Mouse (Mus musculus): ENCODE data around the gene Myod1. TPM values are rescaled to one million over a fixed set of nuclear protein-coding genes. Genes with fewer than 3 reads are reported as not detected.

Myod1 gene
- polyA plus RNA-seq, 1 experiment = 0.10 TPM

DNA sequence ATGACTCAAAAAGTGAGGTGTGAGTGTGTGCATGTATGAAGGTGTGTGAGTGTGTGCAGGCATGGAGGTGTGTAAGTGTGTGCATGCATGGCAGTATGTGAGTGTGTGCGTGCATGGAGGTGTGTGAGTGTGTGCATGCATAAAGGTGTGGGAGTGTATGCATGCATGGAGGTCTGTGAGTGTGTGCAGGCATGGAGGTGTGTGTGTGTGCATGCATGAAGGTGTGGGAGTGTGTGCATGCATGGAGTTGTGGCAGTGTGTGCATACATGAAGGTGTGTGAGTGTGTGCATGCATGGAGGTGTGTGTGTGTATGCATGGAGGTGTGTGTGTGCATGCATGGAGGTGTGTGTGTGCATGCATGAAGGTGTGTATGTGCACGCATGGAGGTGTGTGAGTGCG is 11.2 kb downstream of the Myod1 start:
- Histone ChIP-seq H3K27ac (ENCODE audit: insufficient read depth, low read length) (no peak overlapping the region), H3K4me3 (ENCODE audit: insufficient read depth, low read length) (no peak overlapping the region)
- TF ChIP-seq POLR2A (IDR thresholded peaks at IDR 0.05; ENCODE audit: extremely low read depth, insufficient read depth, low read length) = no peak
- TF ChIP-seq CTCF (IDR thresholded peaks at IDR 0.05; ENCODE audit: extremely low read depth, insufficient read depth, low read length) = no peak

DNA sequence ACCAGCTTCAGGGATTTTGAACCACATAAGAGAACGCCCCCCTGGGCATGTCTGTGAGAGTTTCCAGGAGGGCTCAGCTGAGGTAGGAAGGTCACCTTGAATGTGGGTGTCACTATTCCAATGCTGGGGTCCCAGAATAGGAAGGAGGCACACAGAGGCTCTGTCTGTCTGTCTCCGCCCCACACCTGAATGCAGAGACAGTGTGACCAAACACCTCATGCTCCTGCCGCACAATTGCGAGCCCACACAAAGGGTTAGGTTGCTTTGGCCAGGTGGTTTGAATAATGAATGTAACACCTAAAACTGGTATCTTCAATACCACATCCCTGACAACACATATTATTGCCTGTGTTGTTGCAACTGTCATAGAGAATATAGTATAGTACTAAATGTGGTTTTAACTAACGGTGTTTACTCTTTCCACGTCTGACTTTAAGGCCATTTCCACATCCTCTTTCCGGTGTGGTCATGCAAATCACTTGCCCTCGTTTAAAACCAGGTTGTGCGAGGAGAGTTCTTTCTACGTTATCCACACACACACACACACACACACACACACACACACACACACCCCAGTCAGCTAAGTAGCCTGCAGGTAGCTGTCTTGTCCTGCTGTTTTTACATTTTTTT is 13.3 kb downstream of the Myod1 start:
- Histone ChIP-seq H3K4me3 (ENCODE audit: insufficient read depth, low read length) (no peak overlapping the region), H3K4me1 (ENCODE audit: control insufficient read depth, insufficient read depth, low read length) (no peaks in the 10 kb centered on the region), H3K27ac (ENCODE audit: insufficient read depth, low read length) (no peak overlapping the region)
- no peak for TF ChIP-seq POLR2A (IDR thresholded peaks at IDR 0.05; ENCODE audit: extremely low read depth, insufficient read depth, low read length)
- TF ChIP-seq CTCF (IDR thresholded peaks at IDR 0.05; ENCODE audit: extremely low read depth, insufficient read depth, low read length) = no peak

More for the DNA sequence above, 11.2 kb downstream of the Myod1 start:
- no peaks in the 10 kb centered on the region for H3K4me1 ChIP-seq (ENCODE audit: control insufficient read depth, insufficient read depth, low read length)

DNA sequence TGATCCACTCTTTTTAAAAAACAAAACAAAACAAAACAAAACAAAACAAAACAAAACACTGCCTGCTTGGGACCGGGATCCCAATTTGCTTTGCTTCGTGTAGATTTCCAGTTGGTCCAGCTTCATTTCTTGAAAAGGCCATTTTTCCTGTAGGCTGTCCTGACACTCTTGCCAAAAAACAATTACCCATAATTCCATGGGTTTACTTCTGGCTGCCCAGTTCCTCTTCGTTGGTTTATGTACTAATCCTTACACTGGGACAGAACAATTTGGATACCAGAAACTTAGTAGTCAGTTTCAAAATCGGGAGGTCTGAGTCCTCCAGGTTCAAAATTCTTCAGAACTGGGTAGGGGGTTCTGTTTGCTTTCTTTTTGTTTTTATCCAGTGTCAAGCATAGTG is 14.0 kb downstream of the Myod1 start:
- no peak overlapping the region for H3K4me3 ChIP-seq (ENCODE audit: insufficient read depth, low read length)
- no peak overlapping the region for H3K27ac ChIP-seq (ENCODE audit: insufficient read depth, low read length)
- TF ChIP-seq CTCF (IDR thresholded peaks at IDR 0.05; ENCODE audit: extremely low read depth, insufficient read depth, low read length) (no peak), POLR2A (IDR thresholded peaks at IDR 0.05; ENCODE audit: extremely low read depth, insufficient read depth, low read length) (no peak)
- H3K4me1 ChIP-seq (ENCODE audit: control insufficient read depth, insufficient read depth, low read length) = no peaks in the 10 kb centered on the region

DNA sequence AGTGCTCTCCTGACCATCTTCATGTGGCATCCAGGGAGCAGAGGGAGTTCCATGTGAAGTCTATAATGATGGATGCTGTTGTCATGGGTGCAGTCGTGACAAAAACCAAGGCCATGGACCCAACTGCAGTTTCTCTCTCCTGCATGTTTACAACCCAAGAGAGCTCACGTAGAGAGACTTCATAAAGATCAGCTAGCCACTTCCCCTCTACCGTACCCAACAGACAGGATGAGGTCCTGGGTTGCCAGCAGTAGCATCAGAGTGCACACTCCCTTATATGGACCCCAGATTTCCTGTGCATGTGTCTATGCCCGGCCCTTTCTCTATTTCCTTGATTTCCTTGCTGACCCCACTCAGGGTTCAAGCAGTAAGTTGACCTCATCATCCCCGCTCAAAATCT is 15.4 kb downstream of the Myod1 start:
- no peak overlapping the region for H3K27ac ChIP-seq (ENCODE audit: insufficient read depth, low read length)
- TF ChIP-seq POLR2A (IDR thresholded peaks at IDR 0.05; ENCODE audit: extremely low read depth, insufficient read depth, low read length) (no peak), CTCF (IDR thresholded peaks at IDR 0.05; ENCODE audit: extremely low read depth, insufficient read depth, low read length) (no peak)
- H3K4me1 ChIP-seq (ENCODE audit: control insufficient read depth, insufficient read depth, low read length) = no peaks in the 10 kb centered on the region
- H3K4me3 ChIP-seq (ENCODE audit: insufficient read depth, low read length) = no peak overlapping the region

- TF ChIP-seq POLR2A (IDR thresholded peaks at IDR 0.05; ENCODE audit: extremely low read depth, insufficient read depth, low read length) = no peak
- TF ChIP-seq CTCF (IDR thresholded peaks at IDR 0.05; ENCODE audit: extremely low read depth, insufficient read depth, low read length) = peak; percentile 84
- no peaks in the 10 kb centered on the region for H3K4me1 ChIP-seq (ENCODE audit: control insufficient read depth, insufficient read depth, low read length)
- H3K27ac ChIP-seq (ENCODE audit: insufficient read depth, low read length) = no peak overlapping the region
- H3K4me3 ChIP-seq (ENCODE audit: insufficient read depth, low read length) = no peak overlapping the region
Observed at GRCm38 (mm10) chr7:46393116-46393515, 16.8 kb downstream of the Myod1 start.

GRCm38 (mm10) chr7:46393718-46394511 is 17.6 kb downstream of the Myod1 start:
- Histone ChIP-seq H3K27ac (ENCODE audit: insufficient read depth, low read length) (no peak overlapping the region), H3K4me1 (ENCODE audit: control insufficient read depth, insufficient read depth, low read length) (no peaks in the 10 kb centered on the region), H3K4me3 (ENCODE audit: insufficient read depth, low read length) (no peak overlapping the region)
- TF ChIP-seq POLR2A (IDR thresholded peaks at IDR 0.05; ENCODE audit: extremely low read depth, insufficient read depth, low read length) (no peak), CTCF (IDR thresholded peaks at IDR 0.05; ENCODE audit: extremely low read depth, insufficient read depth, low read length) (no peak)

DNA sequence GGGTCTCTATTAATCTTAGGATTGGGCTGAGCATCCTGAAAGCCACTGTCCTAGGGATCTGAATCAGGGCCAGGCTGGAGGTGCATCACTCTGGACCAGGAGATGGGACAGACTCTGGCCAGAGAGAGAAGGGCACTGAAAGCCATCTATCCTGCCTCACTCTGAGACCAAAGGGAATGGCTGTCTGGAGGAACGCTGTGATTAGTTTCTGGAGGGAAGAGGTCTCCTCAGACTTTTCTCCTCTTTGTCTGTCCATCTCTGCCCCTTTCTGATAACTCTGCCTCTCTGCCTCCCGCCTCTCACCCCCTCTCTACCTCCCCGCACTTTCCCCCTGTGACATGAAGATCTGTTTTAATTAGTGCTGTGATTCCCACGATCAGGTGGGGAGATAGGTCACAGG is 18.7 kb downstream of the Myod1 start:
- peaks cover under 1% of the 10 kb centered on the region; the same call in 1 of the 2 replicates for H3K4me1 ChIP-seq (ENCODE audit: control insufficient read depth, insufficient read depth, low read length)
- no peak overlapping the region for H3K4me3 ChIP-seq (ENCODE audit: insufficient read depth, low read length)
- TF ChIP-seq CTCF (IDR thresholded peaks at IDR 0.05; ENCODE audit: extremely low read depth, insufficient read depth, low read length) (no peak), POLR2A (IDR thresholded peaks at IDR 0.05; ENCODE audit: extremely low read depth, insufficient read depth, low read length) (no peak)
- H3K27ac ChIP-seq (ENCODE audit: insufficient read depth, low read length) = no peak overlapping the region

DNA sequence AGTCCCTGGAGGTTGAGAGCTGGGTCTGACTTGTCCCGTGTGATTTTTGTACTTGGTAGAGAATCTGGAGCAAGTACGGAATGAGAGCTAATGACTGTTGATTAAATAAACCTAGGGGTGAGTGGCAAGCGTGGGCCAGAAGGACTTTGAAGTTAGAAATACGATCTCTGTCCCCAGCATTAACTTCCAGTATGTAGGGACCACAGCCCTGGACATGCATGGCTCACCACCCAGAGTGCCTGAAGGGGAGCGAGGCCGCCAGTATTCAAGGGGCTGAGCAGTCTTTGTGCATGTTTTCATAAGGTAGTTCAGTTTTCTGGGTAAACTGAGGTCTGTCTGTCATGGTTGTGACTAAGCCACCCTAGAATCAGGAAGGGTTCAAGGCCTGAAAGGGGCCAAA is 19.3 kb downstream of the Myod1 start:
- Histone ChIP-seq H3K27ac (ENCODE audit: insufficient read depth, low read length) (no peak overlapping the region), H3K4me1 (ENCODE audit: control insufficient read depth, insufficient read depth, low read length) (peaks cover 1% of the 10 kb centered on the region; the same call in 1 of the 2 replicates), H3K4me3 (ENCODE audit: insufficient read depth, low read length) (no peak overlapping the region)
- no peak for TF ChIP-seq CTCF (IDR thresholded peaks at IDR 0.05; ENCODE audit: extremely low read depth, insufficient read depth, low read length)
- no peak for TF ChIP-seq POLR2A (IDR thresholded peaks at IDR 0.05; ENCODE audit: extremely low read depth, insufficient read depth, low read length)

DNA sequence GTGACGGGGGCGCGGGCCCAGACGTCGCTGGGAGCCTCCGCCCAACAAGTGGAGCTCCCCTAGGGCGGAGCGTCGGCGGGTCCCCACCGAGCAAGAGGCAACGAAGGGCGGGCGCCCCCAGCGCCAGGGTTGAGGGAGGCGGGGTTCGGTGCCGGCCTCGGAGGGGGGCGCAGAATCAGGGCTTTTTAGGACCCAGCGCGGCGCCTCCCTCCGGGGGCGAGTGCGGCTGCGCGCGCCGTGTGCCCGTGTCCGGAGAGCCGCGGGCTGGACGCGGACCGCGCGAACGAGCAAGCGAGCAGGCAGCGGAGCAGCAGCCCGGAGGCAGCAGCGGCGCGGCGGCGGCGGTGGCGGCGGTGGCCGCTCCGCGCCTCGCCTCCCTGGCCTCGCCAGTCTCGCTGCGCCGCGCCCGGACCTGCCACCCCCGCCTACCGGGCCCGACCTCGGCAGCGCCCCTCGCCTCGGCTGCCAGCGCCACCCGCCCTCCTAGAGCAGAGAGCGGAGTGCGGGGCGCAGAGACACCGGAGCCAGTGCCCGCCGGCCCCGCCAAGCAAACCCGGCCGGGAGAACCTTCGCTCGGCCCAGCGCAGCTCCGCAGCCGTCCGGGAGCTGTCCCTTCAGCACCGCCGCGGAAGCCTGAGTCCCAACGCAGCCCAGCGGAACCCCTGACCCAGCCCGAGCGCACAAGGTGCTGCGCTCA is 20.1 kb downstream of the Myod1 start, which contains the start of gene Kcnc1:
Kcnc1 (plus strand) TSS at position 267 of the 697 bp plus-strand sequence.
- Histone ChIP-seq H3K4me3 (ENCODE audit: insufficient read depth, low read length) (peak within 1 kb of the TSS; percentile 81), H3K4me1 (ENCODE audit: control insufficient read depth, insufficient read depth, low read length) (peaks cover 1% of the 10 kb centered on the region; the same call in 1 of the 2 replicates), H3K27ac (ENCODE audit: insufficient read depth, low read length) (peak within 1 kb of the TSS; percentile 94)
- TF ChIP-seq POLR2A (IDR thresholded peaks at IDR 0.05; ENCODE audit: extremely low read depth, insufficient read depth, low read length) (peak; percentile 64; the same call in 1 of the 2 replicates), CTCF (IDR thresholded peaks at IDR 0.05; ENCODE audit: extremely low read depth, insufficient read depth, low read length) (no peak)

Measured in cortical plate, adult 2 months (tissue).